13 mouse cellular contexts compared by ENCODE assay signal in the genomic region with DNA sequence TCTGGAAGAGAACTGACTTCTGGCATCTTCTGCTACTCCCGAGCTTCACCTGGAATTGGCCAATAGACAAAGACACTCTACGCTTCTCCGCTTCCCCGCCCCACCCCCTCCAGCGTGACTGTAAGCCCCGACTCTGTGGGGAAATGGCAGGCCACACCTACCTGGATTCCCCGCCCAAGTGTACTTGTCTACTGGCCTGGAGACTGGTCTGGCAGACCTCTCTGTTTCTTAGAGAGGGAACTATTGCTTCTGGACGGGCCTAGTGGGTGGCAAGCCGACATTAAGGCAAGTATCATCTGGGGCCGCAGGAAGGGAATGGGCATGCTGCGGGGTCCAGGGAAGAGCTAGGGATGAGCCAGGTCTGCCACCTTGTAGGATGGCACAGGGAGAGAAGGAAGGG. TPM values are rescaled to one million over a fixed set of nuclear protein-coding genes. Genes with fewer than 3 reads are reported as not detected.
A peak's percentile ranks its signal among the peaks of the same experiment; 100 is the strongest.
DNase-seq lines count a peak whose midpoint lies in the region; ATAC-seq and TF ChIP-seq lines count a peak whose summit lies in the region.
"Had no signal": no experiment of that assay in that cellular context is flagged by ENCODE, and none has a peak within 500 bp of the region (broad histone marks: within the 10 kb centered on the region; RNA-seq: fewer than 3 reads in every experiment).

A gene (plus strand): TSS at position 214 of the 400 bp plus-strand sequence.

- no peak for ATAC-seq in heart, embryonic 13.5 days (ENCODE audit: extremely low read depth, insufficient number of reproducible peaks, low FRiP score, low TSS enrichment)
- ATAC-seq in G1E (ENCODE audit: extremely low read depth, insufficient number of reproducible peaks, low FRiP score, poor library complexity, severe bottlenecking), result peak; percentile 58
- ATAC-seq in intestine, embryonic 16.5 days, result peak; percentile 66
- ATAC-seq: midbrain, embryonic 15.5 days had no signal

- peak within 1 kb of the TSS; percentile 47 for H3K4me2 ChIP-seq in heart, embryonic 13.5 days
- peak within 1 kb of the TSS; percentile 44 for H3K4me2 ChIP-seq in intestine, embryonic 16.5 days (ENCODE audit: low read depth, low read length)
- H3K4me2 ChIP-seq: midbrain, embryonic 15.5 days had no signal

- DNase-seq in heart, adult 18-20 months, result no peak
- peak; percentile 76 for DNase-seq in G1E (ENCODE audit: low spot score)
- peak; percentile 34 for DNase-seq in lung, postnatal 10 days
- DNase-seq in gastrocnemius, postnatal 4 days (ENCODE audit: low spot score in 2 of 2), result no peak
- no peak for DNase-seq in cerebellum, adult 18-20 months
- no peak for DNase-seq in ovary, adult 18-20 months (ENCODE audit: low spot score)
- DNase-seq: adrenal gland, postnatal 10 days; cerebellum, adult 9-11 months; heart, adult 2 months; kidney, postnatal 36 days had no signal

- peak within 1 kb of the TSS; percentile 19 for H3K9ac ChIP-seq in heart, embryonic 13.5 days
- peak within 1 kb of the TSS; percentile 68 for H3K9ac ChIP-seq in intestine, embryonic 16.5 days (ENCODE audit: low read depth, low read length)
- H3K9ac ChIP-seq: midbrain, embryonic 15.5 days had no signal

- no peak for TF ChIP-seq CTCF in G1E (IDR thresholded peaks at IDR 0.05; ENCODE audit: low read depth, low read length)

- 53% methylated on average over 11 of the region's 11 CpGs for WGBS in heart, embryonic 13.5 days
- 42% methylated on average over 11 of the region's 11 CpGs for WGBS in intestine, embryonic 16.5 days

- H3K9me3 ChIP-seq in heart, embryonic 13.5 days, result no peaks in the 10 kb centered on the region
- no peaks in the 10 kb centered on the region for H3K9me3 ChIP-seq in G1E (replicated peaks)
- H3K9me3 ChIP-seq in intestine, embryonic 16.5 days (ENCODE audit: control insufficient read depth, low read length), result no peaks in the 10 kb centered on the region
- H3K9me3 ChIP-seq: midbrain, embryonic 15.5 days had no signal

- no peaks in the 10 kb centered on the region for H3K27me3 ChIP-seq in heart, embryonic 13.5 days (replicated peaks)
- no peaks in the 10 kb centered on the region for H3K27me3 ChIP-seq in G1E (ENCODE audit: insufficient read depth, low read length)
- H3K27me3 ChIP-seq in intestine, embryonic 16.5 days (replicated peaks; ENCODE audit: control insufficient read depth, insufficient read depth, low read length), result no peaks in the 10 kb centered on the region
- H3K27me3 ChIP-seq: midbrain, embryonic 15.5 days had no signal

- H3K4me1 ChIP-seq in heart, embryonic 13.5 days, result peaks cover 9% of the 10 kb centered on the region
- peaks cover 95% of the 10 kb centered on the region for H3K4me1 ChIP-seq in G1E (ENCODE audit: insufficient read depth, low read depth, low read length)
- H3K4me1 ChIP-seq in intestine, embryonic 16.5 days (ENCODE audit: control insufficient read depth, insufficient read depth, low read length), result peaks cover 19% of the 10 kb centered on the region

- peak within 1 kb of the TSS; percentile 20 for H3K4me3 ChIP-seq in heart, embryonic 13.5 days
- peak within 1 kb of the TSS; percentile 71 for H3K4me3 ChIP-seq in G1E (ENCODE audit: low read depth, low read length)
- peak within 1 kb of the TSS; percentile 54 for H3K4me3 ChIP-seq in intestine, embryonic 16.5 days (ENCODE audit: low read length)
- H3K4me3 ChIP-seq: heart, adult 2 months; midbrain, embryonic 15.5 days had no signal

- no peak within 1 kb of the TSS for H3K27ac ChIP-seq in heart, embryonic 13.5 days (replicated peaks)
- H3K27ac ChIP-seq in intestine, embryonic 16.5 days (ENCODE audit: low read length), result peak within 1 kb of the TSS; percentile 94
- H3K27ac ChIP-seq: heart, adult 2 months; midbrain, embryonic 15.5 days had no signal

- H3K36me3 ChIP-seq in heart, embryonic 13.5 days, result no peaks in the 10 kb centered on the region
- peaks cover 33% of the 10 kb centered on the region for H3K36me3 ChIP-seq in G1E (replicated peaks)
- no peaks in the 10 kb centered on the region for H3K36me3 ChIP-seq in intestine, embryonic 16.5 days (ENCODE audit: control insufficient read depth, insufficient read depth, low read length)
- H3K36me3 ChIP-seq: midbrain, embryonic 15.5 days had no signal

RNA-seq across cellular contexts. Expression of the gene that starts here (rescaled TPM):
- 0.23 and 0.24 TPM in 2 replicates for polyA plus RNA-seq in heart, embryonic 13.5 days (2015; fragmentation: Nextera tagmentation; extraction: Ambion mirVana)
- total RNA-seq in heart, adult 18-20 months (2021), result under 1 TPM in 1 of 2 experiments, not detected in 1; 0.36 TPM
- total RNA-seq in G1E (2014; fragmentation: Nextera tagmentation) (22.1 and 25.9 TPM in 2 replicates), G1E (2017) (15.6 and 17.6 TPM in 2 replicates)
- polyA plus RNA-seq in G1E (2012), result 15.9 and 16.3 TPM in 2 replicates
- polyA plus RNA-seq in intestine, embryonic 16.5 days (2015; fragmentation: Nextera tagmentation; extraction: Ambion mirVana), result 47.2 and 49.3 TPM in 2 replicates
- total RNA-seq in gastrocnemius, postnatal 4 days (2021), result not detected

Comparison
In these comparisons a context has a peak if more than half of its experiments do, and no peak if none do; other contexts are left out.
1. RNA of the gene that starts here (total RNA-seq): 15.6 to 25.9 TPM in G1E; 0.36 TPM in heart, adult 18-20 months and not detected in gastrocnemius, postnatal 4 days; every median in the first group is over 10 times any median in the second.
2. RNA of the gene that starts here (polyA plus RNA-seq): 47.2 to 49.3 TPM in intestine, embryonic 16.5 days and 15.9 to 16.3 TPM in G1E; 0.23 to 0.24 TPM in heart, embryonic 13.5 days; every median in the first group is over 10 times any median in the second.
3. H3K4me3 ChIP-seq: peak in every context shown above with its lines; median percentile 71 in G1E; 54 in intestine, embryonic 16.5 days; 20 in heart, embryonic 13.5 days.
4. DNase-seq: peak in G1E (single experiment) and lung, postnatal 10 days (single experiment); none in heart, adult 18-20 months (0 of 2), gastrocnemius, postnatal 4 days (0 of 2), cerebellum, adult 18-20 months (0 of 2) and ovary, adult 18-20 months (single experiment).